Mouse (Mus musculus) liver, embryonic 14.5 days (tissue): ENCODE results near the gene Adcy6. TPM values are rescaled to one million over a fixed set of nuclear protein-coding genes. Genes with fewer than 3 reads are reported as not detected.

ENCODE experiments used
- ATAC-seq: fragments of 200-750 bp; cut with Nextera tagmentation; 2 replicates; pipeline ENCODE4 v1.8.0; 2017; ENCODE audit warnings: moderate number of reproducible peaks, mild to moderate bottlenecking, moderate library complexity; ENCODE audit not compliant: insufficient read depth
- DNase-seq, 3 experiments: peaks; one replicate each; pipeline ENCODE4 v3.0.0-alpha.2; 2012 to 2013; ENCODE audit warnings: low read depth in 3 of 3, low spot score in 3 of 3
- H3K27ac ChIP-seq: fragments of 300-500 bp; sonication (generic); 2 replicates; pipeline ENCODE4 v1.5.1; 2014; ENCODE audit warnings: moderate library complexity, mild to moderate bottlenecking, control low read depth, inconsistent platforms
- H3K27me3 ChIP-seq: fragments of 300-500 bp; sonication (generic); 2 replicates; pipeline ENCODE4 v1.6.1; 2014; ENCODE audit warnings: mild to moderate bottlenecking, low read length, moderate library complexity; ENCODE audit not compliant: control insufficient read depth, insufficient read depth
- H3K36me3 ChIP-seq: fragments of 300-500 bp; sonication (generic); replicated peaks from 2 replicates; pipeline ENCODE4 v1.6.1; 2014; ENCODE audit warnings: low read depth; ENCODE audit not compliant: control insufficient read depth, insufficient read depth
- H3K4me1 ChIP-seq, 2 experiments: fragments of 200-500 bp in 1 of 2; fragments of 300-500 bp in 1 of 2; sonication (generic) in 1 of 2; replicated peaks; 2 replicates each; pipeline ENCODE4 v1.6.1; 2012 to 2014; ENCODE audit warnings: antibody characterized with exemption in 1 of 2, inconsistent platforms in 1 of 2, low read length in 1 of 2; ENCODE audit not compliant: control insufficient read depth in 2 of 2, insufficient read depth in 2 of 2
- H3K4me2 ChIP-seq: fragments of 300-500 bp; sonication (generic); 2 replicates; pipeline ENCODE4 v1.6.1; 2014; ENCODE audit warnings: low read depth, mild to moderate bottlenecking, control low read depth, moderate library complexity
- H3K4me3 ChIP-seq, 2 experiments: fragments of 200-500 bp in 1 of 2; fragments of 300-500 bp in 1 of 2; sonication (generic) in 1 of 2; 2 replicates each; pipeline ENCODE4 v1.5.1; 2012 to 2014; ENCODE audit warnings: low read depth in 2 of 2, low read length in 2 of 2, mild to moderate bottlenecking in 2 of 2, control low read depth in 1 of 2, inconsistent platforms in 1 of 2, moderate library complexity in 1 of 2; ENCODE audit not compliant: insufficient read depth in 1 of 2
- H3K9ac ChIP-seq: fragments of 300-500 bp; sonication (generic); replicated peaks from 2 replicates; pipeline ENCODE4 v1.6.1; 2014; ENCODE audit warnings: mild to moderate bottlenecking, control low read depth, moderate library complexity
- H3K9me3 ChIP-seq: fragments of 300-500 bp; sonication (generic); 2 replicates; pipeline ENCODE4 v1.6.1; 2016; ENCODE audit warnings: low read length, mixed read lengths; ENCODE audit not compliant: control insufficient read depth
- CTCF ChIP-seq: IDR thresholded peaks from 2 replicates; pipeline ENCODE4 v1.5.1; 2016; ENCODE audit warnings: antibody characterized with exemption, low read depth, control low read depth
- EP300 ChIP-seq: IDR thresholded peaks from 2 replicates; pipeline ENCODE4 v1.6.1; 2016; ENCODE audit warnings: antibody characterized with exemption, low read depth
- WGBS: fragments of 180-500 bp; shearing (Covaris S2); extraction: QIAGEN DNeasy Blood & Tissue Kit; methylation state at CpG from one replicate; pipeline ENCODE4 v1.1.7; 2014; ENCODE audit not compliant: insufficient replicate concordance; 5-methylcytosine and 5-hydroxymethylcytosine counted together
- polyA plus RNA-seq, 2 experiments: library from polyadenylated mRNA; depleted of rRNA in 1 of 2; stranded (reverse) in 1 of 2; unstranded in 1 of 2; fragments of >200 nt; fragmentation: Nextera tagmentation in 1 of 2; extraction: Ambion mirVana in 1 of 2; gene quantifications; 2 replicates each; pipeline versions ENCODE4 v1.2.1 to v1.2.3; 2012 to 2014

Adcy6 gene
- polyA plus RNA-seq, 2 experiments: 4.2 to 13.1 TPM

- peak; percentile 92 for ATAC-seq
- peak; percentile 53 for TF ChIP-seq CTCF
- peak; percentile 31 for TF ChIP-seq EP300
These were observed 42.4 kb downstream of the Adcy6 start for GRCm38 (mm10) chr15:98567278-98568134.

DNA sequence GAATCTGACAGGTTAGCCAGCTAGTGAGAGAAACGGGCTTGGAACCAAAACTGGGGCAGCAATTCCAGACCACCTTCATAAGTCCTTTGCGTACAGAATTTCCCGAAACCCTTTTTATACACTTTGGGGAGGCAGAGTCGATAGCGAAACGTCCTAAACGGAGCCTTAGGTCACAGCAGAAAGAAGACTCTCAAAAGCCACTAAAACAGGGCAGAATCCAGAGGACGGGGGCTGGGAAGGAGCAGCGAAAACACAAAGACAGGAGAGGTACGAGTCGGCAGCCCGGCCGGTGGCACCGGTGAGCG is 43.0 kb downstream of the Adcy6 start:
- Histone ChIP-seq H3K27ac (peak overlapping the region; percentile 98), H3K4me1 (peaks cover 18 to 19% of the 10 kb centered on the region in 2 experiments)
- WGBS: under 1% methylated on average over 15 of the region's 15 CpGs

More at GRCm38 (mm10) chr15:98567278-98568134, 42.4 kb downstream of the Adcy6 start:
- Histone ChIP-seq H3K4me1 (peaks cover 18 to 19% of the 10 kb centered on the region in 2 experiments), H3K9ac (peak overlapping the region; percentile 96), H3K4me2 (peak overlapping the region; percentile 93), H3K36me3 (peaks cover 26% of the 10 kb centered on the region), H3K4me3 (peak overlapping the region; percentile 79 to 97), H3K9me3 (no peaks in the 10 kb centered on the region), H3K27me3 (no peaks in the 10 kb centered on the region), H3K27ac (peak overlapping the region; percentile 98)
- DNase-seq: peak; percentile 98 to 99 (median 98)
- WGBS: under 1% methylated on average over 85 of the region's 88 CpGs

GRCm38 (mm10) chr15:98557186-98557585 is 52.7 kb downstream of the Adcy6 start:
- DNase-seq (no peak), ATAC-seq (no peak)
- H3K36me3 ChIP-seq: peaks cover 59% of the 10 kb centered on the region
- H3K9me3 ChIP-seq: no peaks in the 10 kb centered on the region
- no peaks in the 10 kb centered on the region; a peak in 1 of 4 replicates for H3K4me1 ChIP-seq
- H3K4me2 ChIP-seq: no peak overlapping the region
- H3K4me3 ChIP-seq: no peak overlapping the region
- H3K9ac ChIP-seq: no peak overlapping the region
- H3K27ac ChIP-seq: no peak overlapping the region
- no peaks in the 10 kb centered on the region for H3K27me3 ChIP-seq
- TF ChIP-seq CTCF (no peak), EP300 (no peak)
- WGBS: 84% methylated on average over 5 of the region's 5 CpGs

More for the DNA sequence above, 43.0 kb downstream of the Adcy6 start:
- Histone ChIP-seq H3K27me3 (no peaks in the 10 kb centered on the region), H3K36me3 (peaks cover 26% of the 10 kb centered on the region), H3K4me3 (peak overlapping the region; percentile 79 to 97), H3K9me3 (no peaks in the 10 kb centered on the region), H3K9ac (peak overlapping the region; percentile 96), H3K4me2 (peak overlapping the region; percentile 73)
- ATAC-seq (no peak), DNase-seq (no peak)
- TF ChIP-seq CTCF: no peak
- no peak for TF ChIP-seq EP300

- H3K36me3 ChIP-seq: peaks cover 72% of the 10 kb centered on the region
- H3K4me2 ChIP-seq: no peak overlapping the region
- ATAC-seq (no peak), DNase-seq (no peak)
- no peaks in the 10 kb centered on the region for H3K27me3 ChIP-seq
- H3K4me3 ChIP-seq: no peak overlapping the region
- H3K27ac ChIP-seq: no peak overlapping the region
- TF ChIP-seq EP300 (no peak), CTCF (no peak)
- H3K9ac ChIP-seq: no peak overlapping the region
- H3K4me1 ChIP-seq: no peaks in the 10 kb centered on the region
- no peaks in the 10 kb centered on the region for H3K9me3 ChIP-seq
- WGBS: 97% methylated on average over 4 of the region's 4 CpGs
These were observed 54.0 kb downstream of the Adcy6 start for GRCm38 (mm10) chr15:98555881-98556280.

GRCm38 (mm10) chr15:98552758-98553157 is 57.1 kb downstream of the Adcy6 start:
- no peak overlapping the region for H3K4me2 ChIP-seq
- H3K4me3 ChIP-seq: no peak overlapping the region
- H3K27me3 ChIP-seq: no peaks in the 10 kb centered on the region
- DNase-seq (no peak), ATAC-seq (no peak)
- H3K4me1 ChIP-seq: no peaks in the 10 kb centered on the region
- no peaks in the 10 kb centered on the region for H3K9me3 ChIP-seq
- WGBS: 89% methylated on average over 2 of the region's 2 CpGs
- peaks cover 75% of the 10 kb centered on the region for H3K36me3 ChIP-seq
- no peak for TF ChIP-seq EP300
- no peak for TF ChIP-seq CTCF
- H3K27ac ChIP-seq: no peak overlapping the region
- H3K9ac ChIP-seq: no peak overlapping the region
